Mouse (Mus musculus): Measurements from ENCODE around the gene Bub1b. TPM values are rescaled to one million over a fixed set of nuclear protein-coding genes. Genes with fewer than 3 reads are reported as not detected.
A peak's percentile ranks its signal among the peaks of the same experiment; 100 is the strongest.
"Not testable (repeated sequence)": the region's sequence is repeated elsewhere in the genome, so short reads cannot be mapped to it uniquely, and the experiment has no call there.

Bub1b gene
- total and polyA plus RNA-seq, 3 experiments = 91.5 to 118 (median 99.3) TPM

GRCm38 (mm10) chr2:118551606-118552005, 46.4 kb upstream of the Bub1b start:
- H3K4me2 ChIP-seq (ENCODE audit: insufficient read depth, low read depth, poor library complexity, severe bottlenecking) = no peak overlapping the region
- H3K79me2 ChIP-seq (replicated peaks; ENCODE audit: control insufficient read depth, extremely low read depth, insufficient read depth, poor library complexity, severe bottlenecking) = no peaks in the 10 kb centered on the region
- H3K4me3 ChIP-seq (replicated peaks in 1 of 3; ENCODE audit: low read depth in 2 of 3, low read length in 2 of 3, poor library complexity in 1 of 3) = no peak overlapping the region
- dilution Hi-C loops (cut with MboI; ENCODE audit: extremely low pct_ligation_motif_present, extremely low pct_unique_long_range_greater_than_20kb, low sequenced_read_pairs) = no loop called here
- H3K9ac ChIP-seq (ENCODE audit: insufficient read depth, low read depth) = no peak overlapping the region
- DNase-seq (ENCODE audit: extremely low read depth) = no peak
- H3K4me1 ChIP-seq (ENCODE audit: control insufficient read depth in 1 of 2, insufficient read depth in 2 of 2) = peaks cover 2 to 44% of the 10 kb centered on the region in 2 experiments; a peak in 3 of 4 replicates
- H3K9me3 ChIP-seq (replicated peaks; ENCODE audit: low read length) = peaks cover 12% of the 10 kb centered on the region
- H3K27me3 ChIP-seq (replicated peaks) = no peaks in the 10 kb centered on the region
- TF ChIP-seq NELFE (IDR thresholded peaks at IDR 0.05; ENCODE audit: low read depth, low read length) (no peak), KAT2A (IDR thresholded peaks at IDR 0.05; ENCODE audit: insufficient replicate concordance, low read length) (no peak), ETS1 (conservative IDR thresholded peaks at IDR 0.05; ENCODE audit: low read depth, low read length) (no peak), USF2 (conservative IDR thresholded peaks at IDR 0.05; ENCODE audit: low read depth, low read length) (no peak), NRF1 (IDR thresholded peaks at IDR 0.05; ENCODE audit: low read depth, low read length) (no peak), RAD21 (IDR thresholded peaks at IDR 0.05; ENCODE audit: low read depth, low read length) (no peak), POLR2AphosphoS2 (IDR thresholded peaks at IDR 0.05; ENCODE audit: low read depth, low read length) (no peak), GABPA (IDR thresholded peaks at IDR 0.05; ENCODE audit: insufficient replicate concordance, low read depth, low read length) (no peak), POLR2A (IDR thresholded peaks at IDR 0.05; ENCODE audit: low read depth, low read length) (no peak), ZNF384 (IDR thresholded peaks at IDR 0.05; ENCODE audit: low read depth, low read length) (no peak)
- H3K36me3 ChIP-seq (replicated peaks in 1 of 2; ENCODE audit: control insufficient read depth in 1 of 2, insufficient read depth in 1 of 2, low read length in 1 of 2) = peaks cover 0 to 5% of the 10 kb centered on the region in 2 experiments
- in situ Hi-C loops (cut with MboI; ENCODE audit: low pct_ligation_motif_present, low pct_unique_long_range_greater_than_20kb, low sequenced_read_pairs) = loop anchor here (5.0 kb wide), 1 partner anchor 46 kb away; the partner anchor contains the start of gene Bub1b
- no peak overlapping the region for H3K27ac ChIP-seq (ENCODE audit: insufficient read depth, low read depth)

GRCm38 (mm10) chr2:118554356-118554990, 43.5 kb upstream of the Bub1b start:
- DNase-seq (ENCODE audit: extremely low read depth) = peak; percentile 89
- Histone ChIP-seq H3K36me3 (replicated peaks in 1 of 2; ENCODE audit: control insufficient read depth in 1 of 2, insufficient read depth in 1 of 2, low read length in 1 of 2) (peaks cover 8 to 17% of the 10 kb centered on the region in 2 experiments), H3K9me3 (replicated peaks; ENCODE audit: low read length) (peaks cover 17% of the 10 kb centered on the region), H3K9ac (ENCODE audit: insufficient read depth, low read depth) (peak overlapping the region; percentile 33), H3K27ac (ENCODE audit: insufficient read depth, low read depth) (peak overlapping the region; percentile 73), H3K4me1 (ENCODE audit: control insufficient read depth in 1 of 2, insufficient read depth in 2 of 2) (peaks cover 0 to 21% of the 10 kb centered on the region in 2 experiments; a peak in 2 of 4 replicates), H3K4me2 (ENCODE audit: insufficient read depth, low read depth, poor library complexity, severe bottlenecking) (peak overlapping the region; percentile 79), H3K4me3 (replicated peaks in 1 of 3; ENCODE audit: low read depth in 2 of 3, low read length in 2 of 3, poor library complexity in 1 of 3) (peak overlapping the region; percentile 50 to 59 (median 52))
- in situ Hi-C loops (cut with MboI; ENCODE audit: low pct_ligation_motif_present, low pct_unique_long_range_greater_than_20kb, low sequenced_read_pairs) = loop anchor here (5.0 kb wide), 1 partner anchor 43 kb away; the partner anchor contains the start of gene Bub1b
- TF ChIP-seq TCF12 (IDR thresholded peaks at IDR 0.05; ENCODE audit: low read depth, low read length) = peak; percentile 92
- peak; percentile 96 for TF ChIP-seq IRF4 (IDR thresholded peaks at IDR 0.05; ENCODE audit: low read depth, low read length)
- TF ChIP-seq MXI1 (IDR thresholded peaks at IDR 0.05; ENCODE audit: low read depth, low read length) = peak; percentile 92
- peak; percentile 61 for TF ChIP-seq POLR2A (IDR thresholded peaks at IDR 0.05; ENCODE audit: low read depth, low read length)
- TF ChIP-seq HCFC1 (IDR thresholded peaks at IDR 0.05; ENCODE audit: low read depth, low read length) = peak; percentile 75
- TF ChIP-seq JUN (IDR thresholded peaks at IDR 0.05; ENCODE audit: insufficient read depth, low read depth, low read length) = peak; percentile 56; the same call in 1 of the 2 replicates
- peak; percentile 97 for TF ChIP-seq MYC (IDR thresholded peaks at IDR 0.05; ENCODE audit: low read depth, low read length)
- TF ChIP-seq ELF1 (IDR thresholded peaks at IDR 0.05; ENCODE audit: low read depth, low read length) = peak; percentile 82
- TF ChIP-seq SIN3A (IDR thresholded peaks at IDR 0.05; ENCODE audit: low read length) = peak; percentile 95
- peak; percentile 65; the same call in 1 of the 2 replicates for TF ChIP-seq KAT2A (IDR thresholded peaks at IDR 0.05; ENCODE audit: insufficient replicate concordance, low read length)
- TF ChIP-seq ZMIZ1 (IDR thresholded peaks at IDR 0.05; ENCODE audit: low read depth, low read length) = peak; percentile 16; the same call in 1 of the 2 replicates
- TF ChIP-seq ETS1 (conservative IDR thresholded peaks at IDR 0.05; ENCODE audit: low read depth, low read length) = peak; percentile 93
- TF ChIP-seq EP300 (IDR thresholded peaks at IDR 0.05; ENCODE audit: low read length) = peak; percentile 88
- TF ChIP-seq MEF2A (IDR thresholded peaks at IDR 0.05; ENCODE audit: borderline replicate concordance, low read depth, low read length) = peak; percentile 77
- TF ChIP-seq MAZ (IDR thresholded peaks at IDR 0.05; ENCODE audit: low read depth, low read length) = 0 out of 2 replicates have a peak, but pooled peaks have one; percentile 50
- TF ChIP-seq CHD2 (IDR thresholded peaks at IDR 0.05; ENCODE audit: low read length) = peak; percentile 63
- peak; percentile 72 for TF ChIP-seq BHLHE40 (IDR thresholded peaks at IDR 0.05; ENCODE audit: low read depth, low read length)
- peak; percentile 74; the same call in 1 of the 2 replicates for TF ChIP-seq NELFE (IDR thresholded peaks at IDR 0.05; ENCODE audit: low read depth, low read length)
- peak; percentile 95 for TF ChIP-seq MAX (IDR thresholded peaks at IDR 0.05; ENCODE audit: low read length)
- TF ChIP-seq NRF1 (IDR thresholded peaks at IDR 0.05; ENCODE audit: low read depth, low read length) = peak; percentile 69
- TF ChIP-seq JUND (conservative IDR thresholded peaks at IDR 0.05; ENCODE audit: low read depth, low read length) = peak; percentile 69
- H3K79me2 ChIP-seq (replicated peaks; ENCODE audit: control insufficient read depth, extremely low read depth, insufficient read depth, poor library complexity, severe bottlenecking); H3K27me3 ChIP-seq (replicated peaks); dilution Hi-C loops (cut with MboI; ENCODE audit: extremely low pct_ligation_motif_present, extremely low pct_unique_long_range_greater_than_20kb, low sequenced_read_pairs): not testable (repeated sequence)

Measured in CH12.LX (cell line).